ENCODE assay signal across 20 mouse cellular contexts in the genomic region with DNA sequence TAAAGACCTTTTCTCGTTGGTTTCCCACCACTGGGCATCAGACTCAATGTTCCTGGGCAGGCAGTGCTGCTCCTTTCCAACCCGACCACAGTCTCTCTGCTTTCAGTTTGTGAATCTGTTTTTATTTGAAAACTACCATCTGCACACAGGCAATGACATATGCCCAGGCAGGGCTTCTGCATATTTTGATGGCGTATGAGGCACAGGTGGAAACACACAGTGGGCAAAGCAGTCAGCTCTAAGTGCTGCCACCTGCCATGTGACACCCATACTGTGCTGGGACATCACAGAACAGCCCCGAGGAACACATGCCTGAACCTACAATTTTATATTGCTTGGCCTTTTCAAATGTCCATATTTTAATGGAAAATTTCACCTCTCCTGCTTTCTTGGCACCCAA.
A peak's percentile ranks its signal among the peaks of the same experiment; 100 is the strongest.
DNase-seq lines count a peak whose midpoint lies in the region; ATAC-seq and TF ChIP-seq lines count a peak whose summit lies in the region.
"Had no signal": no experiment of that assay in that cellular context is flagged by ENCODE, and none has a peak within 500 bp of the region (broad histone marks: within the 10 kb centered on the region; RNA-seq: fewer than 3 reads in every experiment).

No protein-coding gene starts in this region.

- no peak overlapping the region for H3K4me2 ChIP-seq in forebrain, embryonic 16.5 days (ENCODE audit: low read length)
- H3K4me2 ChIP-seq: hindbrain, embryonic 15.5 days; limb, embryonic 13.5 days; liver, embryonic 13.5 days; lung, embryonic 15.5 days; midbrain, embryonic 11.5 days had no signal

- no peaks in the 10 kb centered on the region for H3K9me3 ChIP-seq in forebrain, embryonic 16.5 days (ENCODE audit: control insufficient read depth, low read length)
- H3K9me3 ChIP-seq: hindbrain, embryonic 15.5 days; limb, embryonic 13.5 days; liver, embryonic 13.5 days; lung, embryonic 15.5 days had no signal

- no peak overlapping the region for H3K27ac ChIP-seq in cerebellum, adult 2 months (ENCODE audit: insufficient read depth, low read length)
- H3K27ac ChIP-seq in forebrain, embryonic 16.5 days (ENCODE audit: low read length), result no peak overlapping the region
- H3K27ac ChIP-seq: hindbrain, embryonic 15.5 days; limb, embryonic 13.5 days; liver, embryonic 13.5 days; lung, embryonic 15.5 days; stomach, postnatal 0 days had no signal

- no peak for TF ChIP-seq POLR2A in cerebellum, adult 2 months (IDR thresholded peaks at IDR 0.05; ENCODE audit: borderline replicate concordance, insufficient read depth, low read length)

- peak; percentile 29 for DNase-seq in layer of hippocampus, adult 11-12 months (ENCODE audit: low spot score)
- no peak for DNase-seq in layer of hippocampus, postnatal 25 days (ENCODE audit: extremely low spot score in 1 of 2, low spot score in 1 of 2)
- DNase-seq in cerebellum, adult 2 months, result peak; percentile 43 to 67
- no peak for DNase-seq in lung, postnatal 25 days (ENCODE audit: low spot score)
- no peak for DNase-seq in embryo, embryonic 11 days
- no peak for DNase-seq in embryo, embryonic 10.5 days (ENCODE audit: low spot score)
- DNase-seq: adrenal gland, adult 8-10 months; gastrocnemius, postnatal 10 days; heart, adult 11 months; heart, postnatal 36 days; kidney, adult 11 months; liver, embryonic 13.5 days; retina, postnatal 1 day; right cerebral cortex, postnatal 4 days had no signal

- no peak for TF ChIP-seq CTCF in cerebellum, adult 2 months (IDR thresholded peaks at IDR 0.05; ENCODE audit: borderline replicate concordance, insufficient read depth, low read depth, low read length)

- no peaks in the 10 kb centered on the region for H3K27me3 ChIP-seq in cerebellum, adult 2 months (ENCODE audit: control insufficient read depth, insufficient read depth, low read length)
- no peaks in the 10 kb centered on the region for H3K27me3 ChIP-seq in forebrain, embryonic 16.5 days (replicated peaks; ENCODE audit: control insufficient read depth, insufficient read depth, low read length)
- H3K27me3 ChIP-seq: hindbrain, embryonic 15.5 days; limb, embryonic 13.5 days; liver, embryonic 13.5 days; lung, embryonic 15.5 days had no signal

- H3K4me3 ChIP-seq in cerebellum, adult 2 months (replicated peaks; ENCODE audit: insufficient read depth, low read depth, low read length), result no peak overlapping the region
- H3K4me3 ChIP-seq in forebrain, embryonic 16.5 days (replicated peaks; ENCODE audit: low read length), result no peak overlapping the region
- H3K4me3 ChIP-seq: hindbrain, embryonic 15.5 days; limb, embryonic 13.5 days; liver, embryonic 13.5 days; lung, embryonic 15.5 days had no signal

- ATAC-seq in forebrain, embryonic 16.5 days, result peak; percentile 79

- peaks cover 11% of the 10 kb centered on the region for H3K4me1 ChIP-seq in cerebellum, adult 2 months (ENCODE audit: control insufficient read depth, insufficient read depth, low read length)
- H3K4me1 ChIP-seq in forebrain, embryonic 16.5 days (replicated peaks; ENCODE audit: control insufficient read depth, insufficient read depth, low read length), result no peaks in the 10 kb centered on the region
- H3K4me1 ChIP-seq: hindbrain, embryonic 15.5 days; limb, embryonic 13.5 days; liver, embryonic 13.5 days; lung, embryonic 15.5 days had no signal

- no peaks in the 10 kb centered on the region for H3K36me3 ChIP-seq in forebrain, embryonic 16.5 days (ENCODE audit: control insufficient read depth, insufficient read depth)
- H3K36me3 ChIP-seq: hindbrain, embryonic 15.5 days; limb, embryonic 13.5 days; liver, embryonic 13.5 days; lung, embryonic 15.5 days had no signal

- H3K9ac ChIP-seq in forebrain, embryonic 16.5 days (replicated peaks; ENCODE audit: low read depth, low read length), result no peak overlapping the region
- H3K9ac ChIP-seq: hindbrain, embryonic 15.5 days; limb, embryonic 13.5 days; liver, embryonic 13.5 days; lung, embryonic 15.5 days had no signal

- 13% methylated on average over 4 of the region's 4 CpGs for WGBS in cerebellum, adult 2 months
- WGBS in forebrain, embryonic 16.5 days, result 56% methylated on average over 4 of the region's 4 CpGs

Comparison
In these comparisons a context has a peak if more than half of its experiments do, and no peak if none do; other contexts are left out.
1. DNase-seq: peak in layer of hippocampus, adult 11-12 months (single experiment) and cerebellum, adult 2 months (2 of 2); none in layer of hippocampus, postnatal 25 days (0 of 2), lung, postnatal 25 days (single experiment), embryo, embryonic 11 days (single experiment) and embryo, embryonic 10.5 days (single experiment).